Mouse (Mus musculus): Measurements from ENCODE around the gene Gm20431.

DNA sequence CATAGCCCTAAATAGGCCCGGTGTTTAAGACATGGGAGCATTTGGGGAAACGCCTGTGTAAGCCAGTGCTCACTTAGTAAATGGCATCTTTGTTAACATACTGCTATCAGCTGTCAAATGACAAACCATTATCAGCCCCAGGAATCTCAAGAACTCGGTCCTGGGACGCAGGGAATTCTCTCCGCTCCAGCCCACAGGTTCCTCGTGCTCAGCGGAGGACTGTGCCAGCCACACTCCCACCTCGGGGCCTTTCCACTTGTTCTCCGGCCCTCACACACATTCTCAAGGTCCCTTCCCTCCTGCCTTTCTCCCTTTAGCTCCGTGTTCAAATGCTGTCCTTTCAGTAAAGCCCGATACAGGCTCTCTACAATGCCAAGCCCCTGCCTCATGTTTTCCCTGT lies 2.6 kb downstream of the Gm20431 start:
- TF ChIP-seq MAFK (IDR thresholded peaks at IDR 0.05; ENCODE audit: insufficient read depth, low read depth, low read length): no peak
- TF ChIP-seq ZC3H11A (IDR thresholded peaks at IDR 0.05; ENCODE audit: borderline replicate concordance, low read depth, low read length): no peak

Measured in ES-E14 (cell line).